Mouse (Mus musculus): ENCODE results near the gene Atf3. TPM values are rescaled to one million over a fixed set of nuclear protein-coding genes. Genes with fewer than 3 reads are reported as not detected.

The Atf3 gene
- polyA plus RNA-seq, 1 experiment, result 9.8 TPM

GRCm38 (mm10) chr1:191230355-191230931 is 12.6 kb upstream of the Atf3 start:
- DNase-seq (ENCODE audit: low spot score), result no peak

GRCm38 (mm10) chr1:191226570-191226969 is 8.7 kb upstream of the Atf3 start:
- no peak for DNase-seq (ENCODE audit: low spot score)

- no peak for DNase-seq (ENCODE audit: low spot score)
These were observed 7.9 kb upstream of the Atf3 start for GRCm38 (mm10) chr1:191225771-191226170.

GRCm38 (mm10) chr1:191224981-191225703 is 7.3 kb upstream of the Atf3 start:
- no peak for DNase-seq (ENCODE audit: low spot score)

DNA sequence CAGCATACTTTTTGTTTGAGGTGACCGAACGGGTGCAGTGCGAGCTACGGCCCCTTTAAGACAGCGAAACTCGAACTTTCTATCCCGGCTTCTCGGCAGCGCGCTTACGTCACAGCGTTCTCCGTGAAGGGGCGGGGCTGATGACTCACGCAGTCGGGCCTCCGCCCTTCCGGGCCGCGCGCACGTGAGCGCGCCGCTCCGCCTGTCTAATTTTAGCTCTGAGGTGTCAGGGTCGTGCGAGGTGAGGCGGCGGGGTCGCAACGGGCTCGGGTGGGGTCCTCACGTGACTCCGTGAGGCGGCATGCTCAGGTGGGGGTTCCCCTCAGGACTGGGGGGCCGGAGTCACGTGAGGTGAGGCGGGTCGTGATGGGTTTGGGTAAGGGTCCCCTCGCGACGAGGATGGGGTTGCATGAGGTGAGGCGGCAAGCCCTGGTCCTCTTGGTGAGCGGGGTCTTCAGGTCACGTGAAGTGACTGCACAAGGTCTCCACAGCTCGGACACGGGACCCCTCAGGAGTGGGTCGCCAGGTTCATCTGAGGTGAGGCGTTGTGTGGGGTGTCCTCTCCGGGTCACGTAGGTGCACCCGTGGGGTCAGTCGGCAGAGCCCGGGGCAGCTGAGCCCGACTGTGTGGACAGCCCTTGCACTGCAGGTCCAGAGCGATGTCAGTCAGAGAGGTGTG is 6.6 kb upstream of the Atf3 start:
- DNase-seq (ENCODE audit: low spot score), result peak; percentile 84

DNA sequence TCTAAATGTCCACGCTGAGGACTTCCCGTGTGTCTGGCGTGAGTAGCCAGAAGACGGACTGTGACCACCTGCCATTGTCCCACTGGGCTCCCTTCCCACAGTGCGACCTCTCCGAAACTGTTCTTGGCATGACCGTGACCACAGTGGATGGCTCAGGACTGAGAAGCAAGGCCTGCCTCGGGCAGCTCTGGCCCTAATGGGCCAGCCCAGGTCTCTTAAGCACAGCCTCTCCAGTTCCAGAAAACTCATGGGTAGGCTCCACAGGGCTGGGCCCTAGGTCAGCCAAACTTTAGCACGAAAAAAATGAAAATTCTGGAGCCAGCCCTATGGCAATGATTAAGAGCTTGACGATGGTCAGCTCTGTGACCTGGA is 6.1 kb upstream of the Atf3 start:
- no peak for DNase-seq (ENCODE audit: low spot score)

DNA sequence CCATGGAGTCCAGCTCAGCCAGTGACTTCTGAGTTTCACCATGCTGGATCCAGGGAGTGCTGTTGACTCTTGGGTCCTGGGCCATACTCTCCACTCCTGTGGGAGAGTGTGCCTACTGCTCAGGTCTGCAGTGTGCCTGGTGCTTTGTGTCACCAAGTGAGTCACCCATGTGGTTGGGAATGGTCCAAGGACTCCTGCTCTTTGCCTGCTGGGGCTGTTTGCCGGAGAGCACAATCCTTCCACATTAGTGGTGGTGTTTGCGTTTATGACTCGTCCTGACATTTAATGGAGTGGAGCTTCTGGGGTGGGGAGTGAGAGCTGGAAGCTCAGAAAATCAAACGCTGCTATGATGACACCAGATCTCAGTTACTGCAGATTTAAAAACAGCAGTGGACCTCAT is 4.2 kb upstream of the Atf3 start:
- no peak for DNase-seq (ENCODE audit: low spot score)

GRCm38 (mm10) chr1:191220588-191220987 is 2.7 kb upstream of the Atf3 start:
- no peak for DNase-seq (ENCODE audit: low spot score)

DNA sequence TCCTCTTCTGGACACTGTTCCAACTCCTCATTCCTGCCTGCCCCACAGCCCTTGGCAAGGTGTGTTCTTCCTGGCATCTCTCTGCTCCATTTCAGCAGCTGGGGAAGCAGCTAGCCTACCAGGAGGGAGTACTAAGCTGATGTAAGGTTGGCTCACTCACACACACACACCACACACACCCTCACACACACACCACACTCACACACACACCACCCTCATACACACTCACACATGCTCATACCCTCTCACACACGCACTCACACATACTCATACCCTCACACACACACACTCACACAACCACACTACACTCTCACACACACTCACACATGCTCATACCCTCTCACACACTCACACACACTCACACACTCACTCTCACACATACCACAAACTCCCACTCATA is 1.9 kb upstream of the Atf3 start:
- DNase-seq (ENCODE audit: low spot score), result no peak

GRCm38 (mm10) chr1:191218583-191218982 is 744 bp upstream of the Atf3 start:
- DNase-seq (ENCODE audit: low spot score), result no peak

- peak; percentile 33 for DNase-seq (ENCODE audit: low spot score)
These were observed 1.8 kb downstream of the Atf3 start for GRCm38 (mm10) chr1:191215776-191216661.

GRCm38 (mm10) chr1:191211096-191211495 is 6.7 kb downstream of the Atf3 start:
- DNase-seq (ENCODE audit: low spot score), result no peak

- DNase-seq (ENCODE audit: low spot score), result no peak
These were observed 12.0 kb downstream of the Atf3 start for GRCm38 (mm10) chr1:191205791-191206190.

- DNase-seq (ENCODE audit: low spot score), result no peak
These were observed 13.0 kb downstream of the Atf3 start for GRCm38 (mm10) chr1:191204876-191205275.

DNA sequence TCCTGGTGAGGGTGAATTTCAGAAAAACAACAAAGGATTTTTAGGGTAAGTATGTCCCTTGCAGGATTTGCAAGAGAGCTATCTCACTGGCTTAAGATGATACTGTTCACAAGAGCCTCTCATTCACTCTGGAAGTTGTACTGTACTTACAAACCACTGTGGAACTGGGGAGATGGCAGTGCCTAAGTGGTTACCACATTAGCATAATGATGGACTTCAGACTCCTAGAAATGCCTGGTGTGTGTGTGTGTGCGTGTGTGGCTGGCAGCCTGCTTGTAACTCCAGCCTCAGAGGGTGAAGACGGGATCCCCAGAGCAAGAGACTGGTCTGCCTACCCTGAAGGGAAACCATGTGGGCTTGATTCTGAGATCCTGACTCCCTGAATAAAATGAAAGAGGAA is 14.3 kb downstream of the Atf3 start:
- DNase-seq (ENCODE audit: low spot score), result no peak

GRCm38 (mm10) chr1:191202208-191202952 is 15.5 kb downstream of the Atf3 start:
- DNase-seq (ENCODE audit: low spot score), result no peak

GRCm38 (mm10) chr1:191200816-191201602 is 16.8 kb downstream of the Atf3 start:
- DNase-seq (ENCODE audit: low spot score), result no peak

DNA sequence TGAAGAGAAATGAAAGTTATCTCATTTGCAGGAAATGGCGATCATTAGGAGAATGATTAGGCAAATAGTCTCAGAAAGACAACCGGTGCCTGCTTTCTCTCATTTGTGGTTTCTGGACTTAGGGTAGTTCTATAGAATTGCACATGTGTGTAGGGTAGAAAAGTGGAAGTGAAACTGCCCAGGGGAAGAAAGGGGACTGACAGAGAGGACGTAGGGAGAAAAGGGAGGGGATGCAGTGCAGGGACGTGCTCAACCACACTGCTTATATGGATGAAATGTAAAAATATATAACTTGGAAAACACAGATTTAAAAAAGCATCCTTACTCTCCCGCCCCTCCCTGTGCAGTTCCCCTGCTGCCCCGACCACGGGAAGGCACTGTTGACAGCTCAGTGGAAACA is 19.9 kb downstream of the Atf3 start:
- no peak for DNase-seq (ENCODE audit: low spot score)

GRCm38 (mm10) chr1:191196016-191196415 is 21.8 kb downstream of the Atf3 start:
- no peak for DNase-seq (ENCODE audit: low spot score)

- DNase-seq (ENCODE audit: low spot score), result no peak
These were observed 24.0 kb downstream of the Atf3 start for GRCm38 (mm10) chr1:191193657-191194424.
